Mouse (Mus musculus) lung, postnatal 4 days (tissue): ENCODE results near the gene Plpp1.
A peak's percentile ranks its signal among the peaks of the same experiment; 100 is the strongest.

Experiments used
- DNase-seq, 2 experiments: peaks; one replicate each; pipeline ENCODE4 v3.0.0; 2021

Gene Plpp1

GRCm38 (mm10) chr13:112800597-112801380, at the start of gene Plpp1:
Gene Plpp1 (plus strand): TSS chr13:112800792.
- DNase-seq: peak; percentile 97 to 98

DNA sequence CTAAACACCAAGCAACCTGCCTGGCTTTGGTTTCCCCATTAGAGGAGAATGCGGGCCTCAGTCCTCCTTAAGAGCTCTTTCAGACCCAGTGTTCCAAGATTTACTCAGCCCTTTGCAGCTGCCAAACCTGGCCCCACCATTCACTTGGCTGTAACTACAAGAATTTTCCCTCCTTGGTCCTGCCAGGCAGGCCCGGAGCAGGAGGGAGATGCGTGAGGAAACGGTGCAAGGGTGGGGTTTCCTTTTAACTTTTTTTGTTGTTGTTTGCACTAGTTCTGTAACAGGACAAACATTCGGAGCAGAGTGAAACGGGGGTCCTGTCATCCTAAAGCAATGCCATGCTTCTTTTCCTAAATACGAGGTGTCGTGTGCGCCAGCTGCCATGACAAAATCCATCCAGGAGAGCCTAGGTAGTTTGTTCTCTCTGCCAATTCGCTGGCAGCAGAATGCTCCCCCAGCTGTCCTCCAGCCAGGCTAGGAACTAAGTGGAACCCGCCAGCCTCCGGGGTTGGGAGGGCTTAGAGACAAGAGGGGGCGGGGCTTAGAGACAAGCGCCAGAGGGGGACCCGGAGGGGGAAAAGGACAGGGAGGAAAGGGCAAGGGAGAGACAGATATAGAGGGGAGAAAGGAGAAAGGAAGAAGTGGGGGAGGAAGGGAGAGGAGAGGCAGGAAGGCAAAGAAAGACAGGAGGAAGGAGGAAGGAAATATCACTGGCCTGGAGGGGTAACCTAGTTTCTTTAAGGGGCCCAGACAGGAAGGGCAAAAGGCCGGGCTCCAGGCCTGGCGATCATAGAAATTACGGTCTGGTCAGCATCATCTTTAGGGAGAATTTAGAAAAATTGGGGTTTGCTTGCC, 48.9 kb upstream of the Plpp1 start:
- peak; percentile 79 to 85 for DNase-seq

GRCm38 (mm10) chr13:112752309-112752975, 48.1 kb upstream of the Plpp1 start:
- no peak for DNase-seq

- peak; percentile 70 to 85 for DNase-seq
Measured at GRCm38 (mm10) chr13:112753522-112753921, 47.1 kb upstream of the Plpp1 start.

DNA sequence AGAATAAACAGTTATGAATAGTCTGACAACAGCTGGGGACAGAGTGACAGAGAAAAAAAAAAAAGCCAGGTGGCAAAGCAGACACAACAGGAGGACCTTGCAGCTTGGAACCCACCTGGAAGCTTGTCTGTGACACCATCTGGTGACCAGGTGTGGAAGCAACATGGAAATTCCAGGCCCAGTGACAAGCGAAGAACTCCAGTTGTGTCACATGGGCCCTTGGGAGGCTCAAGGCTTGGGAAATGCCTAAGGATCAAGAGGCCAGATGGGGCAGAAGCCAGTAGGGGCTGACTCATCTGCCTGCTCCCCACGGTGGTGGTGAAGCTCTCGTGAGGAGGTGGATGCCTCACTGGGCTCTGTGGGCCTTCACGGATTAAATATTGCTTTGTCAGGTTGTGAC, 45.7 kb upstream of the Plpp1 start:
- DNase-seq: no peak

GRCm38 (mm10) chr13:112755507-112756010, 45.0 kb upstream of the Plpp1 start:
- DNase-seq: peak; percentile 57 to 76

DNA sequence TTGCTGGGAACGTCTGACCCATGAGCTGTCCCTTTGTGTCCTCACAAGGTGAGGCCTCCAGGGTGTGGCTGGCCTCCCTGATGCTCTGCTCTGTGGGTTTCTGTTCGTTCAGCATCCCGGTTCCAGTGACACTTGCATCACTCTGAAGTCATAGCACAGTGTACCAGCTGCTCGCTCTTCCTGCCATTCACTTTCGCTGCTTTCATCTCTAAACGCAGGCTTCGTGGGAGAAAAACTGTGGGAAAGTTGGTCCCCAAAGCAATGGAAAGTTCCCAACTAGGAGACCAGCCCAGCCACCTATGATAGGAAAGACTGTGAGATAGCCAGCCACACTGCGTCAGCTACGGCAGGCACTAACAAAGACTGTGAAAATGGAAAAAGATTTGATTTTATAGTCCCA, 43.2 kb upstream of the Plpp1 start:
- DNase-seq: no peak

DNA sequence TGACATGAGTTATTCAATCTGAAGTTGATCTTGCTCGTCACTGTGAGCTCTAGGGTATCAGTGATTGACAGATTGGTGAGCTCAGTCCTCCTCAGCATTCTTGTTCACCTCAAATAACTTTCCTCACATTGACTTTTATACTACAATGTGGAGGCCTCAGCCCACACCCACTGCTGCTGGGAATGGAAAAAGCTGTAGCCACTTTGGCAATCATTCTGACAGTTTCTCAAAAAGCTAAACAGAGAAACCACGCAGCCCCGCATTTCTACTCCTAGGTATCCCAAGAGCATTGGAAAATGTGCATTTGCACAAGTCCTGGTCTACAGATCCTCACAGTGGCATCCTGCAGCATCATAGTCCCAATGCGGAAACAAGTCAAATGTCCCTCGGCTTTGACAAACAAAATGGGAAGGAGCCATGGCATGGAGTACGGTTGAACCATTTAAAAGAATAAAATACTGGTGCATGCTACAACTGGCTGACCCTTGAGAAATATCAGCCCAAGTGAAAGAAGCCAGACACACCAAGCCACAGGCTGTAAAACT, 42.0 kb upstream of the Plpp1 start:
- DNase-seq: no peak

DNA sequence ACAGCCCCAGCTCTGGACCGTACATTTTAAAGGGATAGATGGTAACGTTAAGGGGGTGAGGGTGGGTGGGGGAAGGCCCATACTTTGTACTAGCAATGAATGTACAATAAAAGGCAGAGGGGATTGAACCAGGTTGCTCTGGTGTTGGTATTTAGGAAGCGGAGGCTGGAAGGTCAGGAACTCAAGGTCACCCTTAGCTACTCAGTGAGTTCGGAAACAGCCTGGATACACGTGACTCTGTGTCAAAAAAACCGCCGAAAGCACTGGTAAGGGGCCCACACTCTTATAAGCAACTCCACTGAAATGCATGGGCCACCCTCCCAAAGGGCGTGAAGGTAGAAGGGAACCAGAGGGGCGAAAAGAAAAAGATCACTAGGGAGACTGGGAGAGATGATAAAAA, 41.2 kb upstream of the Plpp1 start:
- DNase-seq: no peak

- DNase-seq: no peak
Measured at GRCm38 (mm10) chr13:112759777-112760537, 40.6 kb upstream of the Plpp1 start.

- no peak for DNase-seq
Measured at GRCm38 (mm10) chr13:112760538-112760881, 40.1 kb upstream of the Plpp1 start.

DNA sequence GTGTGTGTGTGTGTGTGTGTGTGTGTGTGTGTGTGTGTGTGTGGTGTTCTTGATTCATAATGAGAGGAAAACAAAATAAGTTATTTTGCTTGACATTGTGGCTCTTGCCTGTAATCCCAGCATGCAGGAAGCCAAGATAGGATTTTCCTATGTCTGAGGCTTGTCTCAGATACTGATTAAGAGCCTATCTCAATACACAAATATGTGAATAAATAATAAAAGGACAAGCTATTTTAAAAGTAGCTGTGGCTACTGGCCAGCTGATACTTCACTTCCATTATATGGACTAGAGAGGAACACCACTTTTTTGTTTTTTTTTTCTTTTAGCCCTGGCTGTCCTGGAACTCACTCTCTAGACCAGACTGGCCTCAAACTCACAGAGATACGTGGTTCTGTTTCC, 38.8 kb upstream of the Plpp1 start:
- DNase-seq: no peak

- no peak for DNase-seq
Measured at GRCm38 (mm10) chr13:112762548-112762947, 38.0 kb upstream of the Plpp1 start.

GRCm38 (mm10) chr13:112763531-112764091, 37.0 kb upstream of the Plpp1 start:
- peak; percentile 46 for DNase-seq

- DNase-seq: peak; percentile 49 to 55
Measured at GRCm38 (mm10) chr13:112764556-112764955, 36.0 kb upstream of the Plpp1 start.

GRCm38 (mm10) chr13:112765654-112766053, 34.9 kb upstream of the Plpp1 start:
- DNase-seq: no peak

- DNase-seq: peak; percentile 50 to 59
Measured at GRCm38 (mm10) chr13:112770528-112771328, 29.9 kb upstream of the Plpp1 start.

- DNase-seq: no peak
Measured at GRCm38 (mm10) chr13:112771447-112772208, 29.0 kb upstream of the Plpp1 start.

DNA sequence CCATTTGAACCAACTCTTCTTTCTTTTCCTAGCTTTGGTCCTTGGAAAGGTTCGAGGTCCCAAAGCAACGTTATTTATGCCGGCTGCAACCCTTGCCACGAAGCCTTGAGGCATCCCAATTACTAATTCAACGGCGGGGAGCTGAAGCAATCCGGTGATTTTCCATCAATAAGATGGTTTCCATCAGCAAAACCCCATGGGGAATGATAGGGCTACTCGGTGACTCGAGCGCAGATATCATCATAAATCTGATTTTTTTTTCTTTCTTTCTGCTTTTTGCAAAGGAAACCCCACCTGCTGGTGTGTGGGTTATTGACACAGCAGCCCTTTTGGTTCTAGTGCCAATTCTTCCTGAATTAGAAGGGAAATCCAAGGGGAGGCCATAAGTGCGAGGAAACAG, 28.3 kb upstream of the Plpp1 start:
- DNase-seq: no peak

DNA sequence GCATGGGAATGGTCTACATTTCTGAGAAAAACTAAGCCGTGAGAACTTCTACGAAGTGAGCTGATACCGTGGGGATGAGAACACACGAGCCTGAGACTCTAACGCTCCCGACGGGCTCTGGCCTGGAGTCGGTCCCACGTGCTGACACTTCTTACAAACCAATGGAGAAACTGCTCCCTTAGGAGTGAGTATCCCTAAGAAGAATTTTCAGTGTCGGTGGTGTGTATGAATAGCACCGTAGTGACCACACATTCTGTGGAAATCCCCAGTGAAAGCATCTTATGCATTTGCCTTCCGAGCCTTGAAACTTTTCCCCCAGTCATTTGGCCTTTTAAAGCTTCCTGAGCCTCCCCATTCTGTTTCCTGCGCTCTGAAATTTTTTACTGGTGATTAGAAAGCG, 27.7 kb upstream of the Plpp1 start:
- no peak for DNase-seq
